Comparison of ENCODE assay signal across 9 mouse cellular contexts in genomic region chr6:86638434-86638833, GRCm38 (mm10). TPM values are rescaled to one million over a fixed set of nuclear protein-coding genes. Genes with fewer than 3 reads are reported as not detected.
DNase-seq lines count a peak whose midpoint lies in the region; ATAC-seq and TF ChIP-seq lines count a peak whose summit lies in the region.
"Had no signal": no experiment of that assay in that cellular context is flagged by ENCODE, and none has a peak within 500 bp of the region (broad histone marks: within the 10 kb centered on the region; RNA-seq: fewer than 3 reads in every experiment).

No protein-coding gene starts in this region.

- H3K79me2 ChIP-seq in heart, adult 2 months (replicated peaks; ENCODE audit: control insufficient read depth, insufficient read depth, low read length), result no peaks in the 10 kb centered on the region

- 0 out of 2 replicates have a peak, but pooled peaks have one; percentile 18 for ATAC-seq in lung, postnatal 0 days
- no peak for ATAC-seq in inflammation-experienced regulatory T-cells, adult 6 months

- peak; percentile 62 for TF ChIP-seq CTCF in heart, adult 2 months (IDR thresholded peaks at IDR 0.05)
- TF ChIP-seq CTCF in lung, postnatal 0 days (IDR thresholded peaks at IDR 0.05), result peak; percentile 62

- H3K36me3 ChIP-seq in heart, adult 2 months (ENCODE audit: control insufficient read depth, insufficient read depth, low read length), result no peaks in the 10 kb centered on the region
- H3K36me3 ChIP-seq in lung, postnatal 0 days (ENCODE audit: insufficient read depth, low read length), result no peaks in the 10 kb centered on the region
- H3K36me3 ChIP-seq: midbrain, embryonic 12.5 days had no signal

- intact Hi-C loops in heart, adult 2 months (cut with DNase I), result no loop called here

- TF ChIP-seq POLR2A in heart, adult 2 months (IDR thresholded peaks at IDR 0.05; ENCODE audit: insufficient read depth, low read depth, low read length), result no peak

- WGBS in heart, adult 2 months, result 37% methylated on average over 2 of the region's 2 CpGs
- WGBS in lung, postnatal 0 days, result 17% methylated on average over 2 of the region's 2 CpGs

- no peak overlapping the region for H3K27ac ChIP-seq in heart, adult 2 months
- no peak overlapping the region for H3K27ac ChIP-seq in lung, postnatal 0 days (ENCODE audit: low read length)
- H3K27ac ChIP-seq: midbrain, embryonic 12.5 days had no signal

- H3K4me2 ChIP-seq in lung, postnatal 0 days (replicated peaks; ENCODE audit: low read depth, low read length), result no peak overlapping the region
- H3K4me2 ChIP-seq: midbrain, embryonic 12.5 days had no signal

- no peaks in the 10 kb centered on the region for H3K27me3 ChIP-seq in heart, adult 2 months (ENCODE audit: control insufficient read depth, insufficient read depth, low read length)
- no peaks in the 10 kb centered on the region for H3K27me3 ChIP-seq in lung, postnatal 0 days (replicated peaks; ENCODE audit: insufficient read depth, low read length)
- H3K27me3 ChIP-seq: midbrain, embryonic 12.5 days had no signal

- DNase-seq in heart, adult 2 months, result no peak
- DNase-seq in heart, adult 9 months (ENCODE audit: low spot score in 2 of 2), result no peak
- DNase-seq in lung, postnatal 0 days (ENCODE audit: low spot score), result peak; percentile 23
- DNase-seq in lung, postnatal 36 days, result no peak
- peak; percentile 44 for DNase-seq in c-Kit-negative CD71-positive TER-119-positive erythroid progenitor cells, embryonic 14.5 days (ENCODE audit: low read depth, low spot score)
- peak; percentile 20 for DNase-seq in naive thymus-derived CD4-positive, alpha-beta T cell, adult 2 months (ENCODE audit: low read depth)
- no peak for DNase-seq in urinary bladder, postnatal 14 days (ENCODE audit: low spot score)

- H3K4me1 ChIP-seq in heart, adult 2 months (ENCODE audit: control insufficient read depth, insufficient read depth, low read length), result no peaks in the 10 kb centered on the region; the same call in 1 of the 2 replicates
- H3K4me1 ChIP-seq in lung, postnatal 0 days (ENCODE audit: insufficient read depth, low read depth, low read length), result no peaks in the 10 kb centered on the region
- H3K4me1 ChIP-seq: midbrain, embryonic 12.5 days had no signal

- no peak overlapping the region for H3K9ac ChIP-seq in heart, adult 2 months (ENCODE audit: low read depth, low read length)
- no peak overlapping the region for H3K9ac ChIP-seq in lung, postnatal 0 days (replicated peaks; ENCODE audit: low read depth)
- H3K9ac ChIP-seq: midbrain, embryonic 12.5 days had no signal

- H3K9me3 ChIP-seq in lung, postnatal 0 days (ENCODE audit: low read length), result no peaks in the 10 kb centered on the region
- H3K9me3 ChIP-seq: midbrain, embryonic 12.5 days had no signal

- no peak overlapping the region for H3K4me3 ChIP-seq in heart, adult 2 months
- H3K4me3 ChIP-seq in lung, postnatal 0 days (ENCODE audit: low read depth, low read length), result no peak overlapping the region
- H3K4me3 ChIP-seq: midbrain, embryonic 12.5 days had no signal

- TF ChIP-seq EP300 in heart, adult 2 months (IDR thresholded peaks at IDR 0.05; ENCODE audit: insufficient read depth, low read depth, low read length), result no peak
- no peak for TF ChIP-seq EP300 in lung, postnatal 0 days (IDR thresholded peaks at IDR 0.05)

RNA-seq across cellular contexts. Expression of gene Asprv1, which starts 10.5 kb away (rescaled TPM):
- under 1 TPM in 1 of 2 experiments, not detected in 1; 0.31 TPM for total RNA-seq in heart, adult 2 months (2021)
- polyA plus RNA-seq in heart, adult 2 months (2012; rRNA removed), result 0.09 and 0.21 TPM in 2 replicates
- 4.4 and 4.6 TPM in 2 replicates for polyA plus RNA-seq in lung, postnatal 0 days (2015; fragmentation: Nextera tagmentation; extraction: Ambion mirVana)
- polyA plus RNA-seq in inflammation-experienced regulatory T-cells, adult 6 months (2017; shearing (Covaris generic)), result under 1 TPM; 0.21 to 0.39 (median 0.38) TPM

RNA-seq across cellular contexts. Expression of gene Mxd1, which starts 30.5 kb away (rescaled TPM):
- 1 to 10 TPM; 6.0 to 6.7 TPM for total RNA-seq in heart, adult 2 months (2021)
- 4.4 and 6.9 TPM in 2 replicates for polyA plus RNA-seq in heart, adult 2 months (2012; rRNA removed)
- 16.4 and 17.2 TPM in 2 replicates for polyA plus RNA-seq in lung, postnatal 0 days (2015; fragmentation: Nextera tagmentation; extraction: Ambion mirVana)
- polyA plus RNA-seq in inflammation-experienced regulatory T-cells, adult 6 months (2017; shearing (Covaris generic)), result 10 to 100 TPM; 13.1 to 22.6 (median 13.8) TPM

RNA-seq across cellular contexts. Expression of gene Snrnp27, which starts 45.9 kb away (rescaled TPM):
- total RNA-seq in heart, adult 2 months (2021), result 10 to 100 TPM; 46.6 to 51.7 TPM
- 13.7 and 16.8 TPM in 2 replicates for polyA plus RNA-seq in heart, adult 2 months (2012; rRNA removed)
- 91.2 and 95.5 TPM in 2 replicates for polyA plus RNA-seq in lung, postnatal 0 days (2015; fragmentation: Nextera tagmentation; extraction: Ambion mirVana)
- polyA plus RNA-seq in inflammation-experienced regulatory T-cells, adult 6 months (2017; shearing (Covaris generic)), result 100 to 1,000 TPM; 110 to 152 (median 125) TPM

Comparison
In these comparisons a context has a peak if more than half of its experiments do, and no peak if none do; other contexts are left out.
1. DNase-seq: peak in lung, postnatal 0 days (single experiment), c-Kit-negative CD71-positive TER-119-positive erythroid progenitor cells, embryonic 14.5 days (single experiment) and naive thymus-derived CD4-positive, alpha-beta T cell, adult 2 months (single experiment); none in heart, adult 2 months (0 of 2), heart, adult 9 months (0 of 2), lung, postnatal 36 days (single experiment) and urinary bladder, postnatal 14 days (single experiment).